Comparison of ENCODE assay signal across 18 mouse cellular contexts in genomic region chr1:51626303-51626702, GRCm38 (mm10).
"Had no signal": no experiment of that assay in that cellular context is flagged by ENCODE, and none has a peak within 500 bp of the region (broad histone marks: within the 10 kb centered on the region; RNA-seq: fewer than 3 reads in every experiment).

No protein-coding gene starts in this region.

- H3K27ac ChIP-seq: limb, embryonic 10.5 days; limb, embryonic 13.5 days; liver, embryonic 12.5 days; liver, embryonic 15.5 days; lung, embryonic 15.5 days; midbrain, embryonic 12.5 days; midbrain, embryonic 15.5 days; neural tube, embryonic 13.5 days had no signal

- H3K36me3 ChIP-seq: limb, embryonic 10.5 days; limb, embryonic 13.5 days; liver, embryonic 12.5 days; liver, embryonic 15.5 days; lung, embryonic 15.5 days; midbrain, embryonic 12.5 days; midbrain, embryonic 15.5 days; neural tube, embryonic 13.5 days had no signal

- H3K4me1 ChIP-seq: liver, embryonic 12.5 days; liver, embryonic 15.5 days; lung, embryonic 15.5 days had no signal

- ATAC-seq: liver, embryonic 12.5 days; midbrain, embryonic 15.5 days had no signal

- H3K27me3 ChIP-seq: limb, embryonic 13.5 days; liver, embryonic 12.5 days; liver, embryonic 15.5 days; lung, embryonic 15.5 days; midbrain, embryonic 15.5 days; neural tube, embryonic 13.5 days had no signal

- H3K4me3 ChIP-seq: limb, embryonic 10.5 days; limb, embryonic 13.5 days; liver, embryonic 12.5 days; liver, embryonic 15.5 days; lung, embryonic 15.5 days; midbrain, embryonic 12.5 days; midbrain, embryonic 15.5 days; neural tube, embryonic 13.5 days had no signal

- DNase-seq: kidney, adult 8-10 months; kidney, postnatal 14 days; kidney, postnatal 4 days; liver; lung, adult 18-20 months; lung, postnatal 10 days; lung, postnatal 36 days; retina, postnatal 1 day; thymus, adult 2 months; thymus, postnatal 14 days had no signal

- H3K9ac ChIP-seq: limb, embryonic 13.5 days; liver, embryonic 12.5 days; liver, embryonic 15.5 days; lung, embryonic 15.5 days; midbrain, embryonic 12.5 days; midbrain, embryonic 15.5 days; neural tube, embryonic 13.5 days had no signal
